Mouse (Mus musculus) spleen, embryonic (tissue): ENCODE data around the gene Ccr2.
"Not testable (repeated sequence)": the region's sequence is repeated elsewhere in the genome, so short reads cannot be mapped to it uniquely, and the experiment has no call there.

Experiments used
- CTCF ChIA-PET: fragments of 350-600 bp; sonication (Branson Sonifier 250); formaldehyde crosslinking; loops from one replicate; lab custom pipeline; 2022; lab: Charles Lee

The Ccr2 gene

DNA sequence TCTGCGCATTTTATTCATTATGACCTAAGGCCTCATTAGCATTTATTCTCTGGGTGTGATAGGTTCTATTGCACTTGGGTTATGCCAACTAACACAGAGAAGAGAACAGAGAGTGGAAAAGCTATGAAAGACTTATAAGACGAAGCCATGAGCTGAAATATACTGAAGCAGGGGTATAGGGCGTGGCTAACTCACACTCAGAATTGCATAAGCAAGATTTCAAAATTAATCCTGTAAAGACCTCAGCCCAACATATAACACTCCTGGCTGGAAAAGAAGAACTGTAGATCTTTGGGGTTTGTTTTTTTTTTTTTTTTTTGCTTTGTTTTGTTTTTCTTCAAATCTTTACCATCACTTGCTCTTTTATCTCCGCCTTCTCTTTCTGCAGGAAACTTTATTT is at the start of gene Ccr2:
Gene Ccr2, plus strand, starts transcription at position 228 of the 400 bp plus-strand sequence.
- CTCF ChIA-PET, result no interaction called here

DNA sequence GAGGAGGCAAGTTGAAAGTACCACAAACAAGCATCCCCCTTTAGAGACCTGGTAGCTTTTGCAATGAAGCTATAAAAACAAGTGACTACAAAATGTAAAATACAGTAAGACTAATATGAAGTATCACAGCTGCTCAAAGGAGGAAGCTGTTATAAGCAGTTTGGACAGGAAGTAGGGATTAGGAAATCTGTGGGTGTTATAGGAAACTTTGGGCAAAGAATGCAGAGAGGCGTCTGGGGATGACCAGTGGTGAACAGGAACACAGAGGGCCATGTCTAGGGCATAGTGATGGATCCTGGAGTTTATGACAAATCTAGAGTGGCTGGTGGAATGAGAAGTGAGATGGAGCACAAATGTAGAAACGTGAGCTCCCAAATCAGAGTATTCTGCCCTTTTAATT is 48.2 kb upstream of the Ccr2 start:
- CTCF ChIA-PET, result no interaction called here

DNA sequence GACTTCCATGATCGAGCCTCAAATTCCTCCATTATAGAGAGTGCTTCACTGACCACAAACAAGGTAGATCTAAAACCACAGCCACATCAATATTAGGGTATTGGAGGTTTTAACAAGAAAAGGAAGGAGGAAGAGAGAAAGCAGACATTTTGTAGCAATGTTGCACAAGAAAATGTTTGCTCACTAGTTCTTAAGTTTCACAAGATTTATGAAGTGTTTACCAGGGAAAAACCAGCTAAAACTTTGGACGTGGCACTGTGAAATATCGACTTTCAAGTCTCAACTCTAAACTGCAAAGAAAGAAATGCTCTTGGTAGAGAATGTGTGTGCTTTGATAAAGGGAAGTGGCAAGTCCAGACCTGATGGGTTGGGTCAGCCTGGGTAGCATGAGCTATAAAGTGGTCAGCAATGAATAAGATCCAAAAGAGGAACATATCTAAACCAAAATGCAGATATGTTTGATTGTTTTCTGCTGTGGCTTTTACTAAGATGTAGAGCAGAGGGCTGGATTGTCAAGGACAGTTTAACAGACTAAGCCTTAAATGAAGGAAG is 45.5 kb upstream of the Ccr2 start:
- CTCF ChIA-PET, result no interaction called here

DNA sequence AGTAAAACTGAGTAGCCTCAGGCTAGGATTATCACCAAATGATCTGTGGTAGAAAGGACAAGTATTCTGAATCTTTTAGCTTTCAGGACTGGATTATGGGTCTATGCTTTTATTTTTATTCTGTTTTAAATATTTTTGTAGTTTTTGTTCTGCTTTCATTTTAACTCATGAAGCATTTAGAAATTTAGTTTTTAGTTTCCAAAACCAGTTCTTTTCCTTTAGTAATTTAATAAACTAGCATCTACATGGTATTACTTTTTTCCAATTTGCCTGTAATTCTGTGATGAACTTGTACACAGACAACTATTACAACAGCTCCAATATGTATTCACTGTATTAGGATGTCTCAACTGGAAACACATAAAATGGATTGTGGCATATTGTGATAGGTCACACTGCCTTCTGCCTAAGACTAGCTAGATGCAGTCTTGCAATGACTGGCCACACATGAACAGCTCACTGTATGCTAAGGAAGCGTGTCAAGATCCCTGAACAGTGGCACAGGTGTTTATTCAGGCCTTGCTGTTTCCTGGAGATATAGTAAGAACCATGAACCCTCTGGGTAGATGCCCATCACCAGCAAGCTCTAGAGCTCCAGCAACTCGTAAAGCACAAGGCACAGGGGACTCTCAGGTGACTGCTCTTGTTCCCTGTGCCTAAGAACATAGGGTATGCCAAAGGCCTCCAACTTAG is 41.9 kb upstream of the Ccr2 start:
- CTCF ChIA-PET, result interaction anchor here (0.6 to 0.8 kb wide), 2 partner anchors 47 to 71 kb away, joined by 3 to 4 read pairs; no protein-coding TSS in a partner anchor

DNA sequence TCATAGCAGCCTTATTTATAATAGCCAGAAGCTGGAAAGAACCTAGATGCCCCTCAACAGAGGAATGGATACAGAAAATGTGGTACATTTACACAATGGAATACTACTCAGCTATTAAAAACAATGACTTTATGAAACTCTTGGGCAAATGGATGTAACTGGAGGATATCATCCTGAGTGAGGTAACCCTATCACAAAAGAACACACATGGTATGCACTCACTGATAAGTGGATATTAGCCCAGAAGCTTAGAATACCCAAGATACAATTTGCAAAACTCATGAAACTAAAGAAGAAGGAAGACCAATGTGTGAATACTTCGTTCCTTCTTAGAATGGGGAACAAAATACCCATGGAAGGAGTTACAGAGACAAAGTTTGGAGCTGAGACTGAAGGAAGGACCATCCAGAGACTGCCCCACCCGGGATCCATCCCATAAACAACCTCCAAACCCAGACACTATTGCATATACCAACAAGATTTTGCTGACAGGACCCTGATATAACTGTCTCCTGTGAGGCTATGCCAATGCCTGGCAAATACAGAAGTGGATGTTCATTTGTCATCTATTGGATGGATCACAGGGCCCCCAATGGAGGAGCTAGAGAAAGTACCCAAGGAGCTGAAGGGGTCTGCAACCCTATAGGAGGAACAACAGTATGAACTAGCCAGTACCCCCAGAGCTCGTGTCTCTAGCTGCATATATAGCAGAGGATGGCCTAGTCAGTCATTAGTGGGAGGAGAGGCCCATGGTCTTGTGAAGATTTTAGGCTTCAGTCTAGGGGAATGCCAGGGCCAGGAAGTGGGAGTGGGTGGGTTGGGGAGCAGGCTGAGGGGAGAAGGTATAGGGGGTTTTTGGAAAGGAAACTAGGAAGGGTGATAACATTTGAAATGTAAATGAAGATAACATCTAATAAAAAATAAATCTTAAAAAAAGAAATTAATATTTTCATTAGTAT is 40.0 kb upstream of the Ccr2 start:
- CTCF ChIA-PET, result not testable (repeated sequence)

DNA sequence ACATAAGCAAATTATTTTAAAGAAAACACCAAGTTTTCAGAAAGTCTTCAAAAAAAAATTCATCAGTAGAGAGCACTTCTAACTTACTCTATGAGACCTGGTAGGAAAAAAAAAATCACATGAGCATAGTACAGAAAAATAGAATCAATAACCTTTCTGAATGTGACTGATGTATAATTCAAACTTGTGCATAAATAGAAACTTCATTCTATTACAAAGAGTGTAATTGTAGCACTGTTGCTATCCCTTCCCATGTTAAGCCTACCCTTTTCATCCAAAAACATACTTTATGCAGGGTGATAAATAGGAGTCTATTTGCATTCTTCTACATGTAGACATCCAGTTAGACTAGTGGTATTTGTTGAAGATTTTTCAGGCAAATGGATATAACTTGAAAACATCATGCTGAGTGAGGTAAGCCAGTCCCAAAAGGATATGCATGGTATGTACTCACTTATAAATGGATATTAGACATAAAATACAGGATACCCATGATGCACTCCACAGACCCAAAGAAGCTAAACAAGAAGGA is 35.1 kb upstream of the Ccr2 start:
- CTCF ChIA-PET, result interaction anchor here (0.7 kb wide), 2 partner anchors 26 to 532 kb away, joined by 5 read pairs; no protein-coding TSS in a partner anchor

DNA sequence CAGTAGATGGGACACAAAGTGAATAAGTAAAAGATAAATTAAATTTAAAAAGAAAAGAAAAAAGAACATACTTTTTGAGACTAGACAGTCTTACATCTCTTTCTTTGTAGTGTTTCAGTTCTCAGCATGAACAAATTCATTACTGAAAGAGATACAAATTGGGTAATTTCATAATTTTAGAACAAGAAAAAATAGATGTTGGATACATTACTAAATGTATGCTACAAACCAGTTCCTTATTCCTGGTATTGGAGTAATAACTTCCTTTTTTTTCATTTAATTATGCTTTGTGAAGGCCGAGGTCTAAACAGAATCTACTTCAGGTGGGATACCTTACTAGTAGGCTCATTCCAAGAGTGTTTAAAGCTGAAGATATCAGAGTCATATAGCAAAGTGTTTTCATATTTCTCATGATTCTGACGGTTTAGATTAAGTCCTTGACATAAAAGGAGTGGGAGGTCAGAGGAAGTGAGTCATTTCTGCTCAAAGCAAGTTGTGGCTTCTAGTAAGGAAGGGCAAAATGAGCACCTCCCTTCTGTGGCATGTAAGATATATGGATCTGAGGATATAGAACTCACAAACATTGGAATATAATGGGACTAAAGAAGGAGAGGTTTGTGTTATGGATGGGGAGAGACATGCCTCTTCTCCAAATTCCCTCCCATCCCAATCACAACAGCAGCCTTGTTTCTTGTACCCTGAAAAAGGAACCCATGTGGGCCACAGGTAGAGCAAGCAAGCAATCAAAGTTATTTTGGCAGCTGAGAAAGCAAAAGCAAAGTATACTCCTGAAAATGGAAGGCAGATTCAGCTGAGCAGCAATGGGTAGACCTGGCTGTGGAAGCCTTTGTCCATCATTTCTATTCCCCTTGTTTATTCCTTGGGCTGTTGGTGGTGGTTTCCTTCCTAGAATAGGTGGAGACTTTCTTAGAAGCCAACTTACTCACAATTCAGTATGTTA is 33.4 kb upstream of the Ccr2 start:
- CTCF ChIA-PET, result no interaction called here

DNA sequence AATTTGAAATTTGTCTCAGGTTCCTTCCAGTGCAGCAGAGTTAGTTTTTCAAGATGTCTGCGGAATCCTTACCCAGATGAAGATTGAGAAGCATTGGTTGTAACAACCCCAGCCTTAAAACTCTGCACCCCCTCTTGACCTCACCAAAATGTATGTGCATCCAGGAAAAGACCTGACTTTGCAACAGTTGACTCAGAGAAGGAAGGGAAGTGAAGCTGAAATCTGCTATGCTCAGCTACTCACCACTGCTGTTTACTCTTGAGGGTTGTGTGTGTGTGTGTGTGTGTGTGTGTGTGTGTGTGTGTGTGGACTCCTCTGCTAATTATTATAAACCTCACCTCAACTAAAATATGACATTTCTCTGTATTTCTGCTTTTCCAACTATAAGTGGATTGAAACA is 30.2 kb upstream of the Ccr2 start:
- CTCF ChIA-PET, result interaction anchor here (0.7 kb wide), 1 partner anchor 410 kb away, joined by 4 read pairs; no protein-coding TSS in a partner anchor

DNA sequence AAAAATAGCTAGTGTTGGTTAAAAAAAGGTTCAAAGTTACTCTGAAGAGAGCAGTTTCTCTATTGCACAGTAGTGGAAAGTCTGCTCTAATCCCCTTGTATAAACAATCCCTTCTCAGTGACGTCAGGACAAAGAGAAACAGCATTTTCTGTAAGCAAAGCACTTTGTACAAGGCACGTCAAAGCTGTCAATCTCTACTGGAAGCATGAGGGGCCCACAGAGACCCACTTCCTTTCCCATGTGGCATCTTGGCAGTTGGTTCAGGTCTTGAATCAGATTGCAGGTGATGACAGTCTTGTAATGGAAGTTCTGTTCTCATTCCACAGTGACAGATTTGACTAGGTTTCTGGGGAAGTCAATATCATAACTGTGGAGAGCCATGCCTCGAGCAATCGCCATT is 21.9 kb upstream of the Ccr2 start:
- CTCF ChIA-PET, result no interaction called here

DNA sequence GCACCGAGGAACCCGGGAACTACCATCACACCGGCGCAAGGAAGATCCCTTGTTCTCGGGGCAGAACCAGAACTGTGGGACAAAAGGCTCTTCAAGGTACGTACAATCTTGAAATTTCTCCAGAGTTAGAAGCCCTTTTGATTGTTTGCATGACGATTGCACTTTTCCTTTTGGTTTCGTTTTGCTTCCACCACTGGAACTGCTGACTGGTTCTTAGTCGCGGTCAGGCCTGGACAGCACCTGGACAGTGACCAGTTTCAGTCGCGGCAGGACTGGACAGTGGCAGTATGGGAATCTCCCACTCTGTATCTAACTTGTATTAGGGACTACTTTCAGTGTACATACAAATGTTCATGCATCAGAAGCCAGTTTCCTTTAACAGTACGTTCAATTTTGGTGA is 21.3 kb upstream of the Ccr2 start:
- CTCF ChIA-PET, result not testable (repeated sequence)

DNA sequence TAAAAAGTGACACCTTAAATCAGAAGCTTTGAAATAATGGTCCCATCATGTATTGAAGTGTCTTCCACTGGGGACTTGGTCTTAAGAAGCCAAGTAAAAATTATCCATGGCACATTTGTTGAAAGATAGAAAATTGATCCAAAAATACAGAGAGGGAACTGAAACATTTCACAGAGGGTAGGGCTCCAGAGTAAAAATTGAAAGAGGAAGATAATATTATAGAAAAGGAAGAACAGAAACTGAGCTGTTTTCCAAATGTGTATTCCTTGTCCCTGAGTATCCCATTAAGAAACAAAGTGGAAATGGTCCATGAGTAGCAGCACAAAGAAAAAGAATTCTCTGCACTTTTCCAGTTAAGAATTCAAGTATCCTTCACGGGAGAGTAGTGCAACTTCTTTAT is 11.3 kb upstream of the Ccr2 start:
- CTCF ChIA-PET, result no interaction called here

DNA sequence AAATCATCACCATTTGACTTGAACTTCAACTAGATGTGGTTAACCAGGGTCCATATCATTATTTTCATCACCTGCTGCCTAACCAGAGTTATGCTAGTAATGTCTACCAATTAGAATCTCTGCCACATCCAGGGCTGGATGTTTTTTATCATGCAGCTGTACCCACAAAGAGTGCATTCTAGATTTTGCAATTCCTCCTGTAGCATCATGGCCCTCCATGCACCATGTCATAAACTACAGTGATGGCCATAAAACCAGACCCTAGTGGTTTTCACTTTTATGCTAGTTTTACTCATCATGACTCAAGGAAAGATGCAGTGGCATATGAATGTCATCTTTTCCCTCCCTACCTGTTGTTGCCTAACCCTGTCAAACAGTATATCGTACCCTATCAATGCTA is 2.6 kb upstream of the Ccr2 start:
- CTCF ChIA-PET, result no interaction called here

DNA sequence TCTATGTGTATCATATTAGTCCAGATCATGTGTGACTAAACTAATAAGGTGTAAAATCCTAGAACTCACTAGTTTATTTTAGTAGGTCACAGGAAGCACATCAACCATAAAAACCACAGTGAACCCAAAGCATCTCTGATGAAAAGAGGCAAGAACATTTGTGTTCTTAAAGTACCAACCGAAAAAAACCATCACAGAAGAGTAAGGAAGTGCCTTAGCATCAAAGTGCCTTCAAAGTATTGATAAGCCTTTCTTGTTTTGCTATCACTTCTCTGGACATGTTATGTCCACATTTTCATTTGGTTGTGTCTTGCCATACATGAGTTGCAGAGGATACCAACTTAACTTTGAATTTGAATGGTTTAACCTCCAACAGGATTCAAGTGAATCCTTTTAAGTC is 1.4 kb upstream of the Ccr2 start:
- CTCF ChIA-PET, result no interaction called here

DNA sequence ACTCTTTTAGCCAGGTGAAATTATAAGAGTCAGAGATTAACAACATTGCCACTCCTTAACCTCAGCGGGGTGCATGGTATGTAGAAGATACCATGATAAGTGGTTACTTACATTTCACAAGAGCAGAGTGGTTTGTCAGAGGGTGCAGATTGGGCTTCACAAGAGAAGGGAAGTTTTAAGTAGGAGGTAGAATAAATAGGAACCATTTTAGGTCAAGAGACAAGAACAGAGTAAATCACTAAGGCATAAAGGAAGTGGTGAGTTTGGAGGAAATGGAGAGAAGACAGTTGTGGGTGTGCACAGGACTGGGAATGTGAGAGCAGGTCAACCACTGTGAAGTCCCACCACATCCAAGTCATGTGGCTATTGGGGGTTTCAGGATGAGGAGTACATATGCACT is 1.4 kb downstream of the Ccr2 start:
- CTCF ChIA-PET, result interaction anchor here (0.6 kb wide), 1 partner anchor 521 kb away, joined by 4 read pairs; no protein-coding TSS in a partner anchor

DNA sequence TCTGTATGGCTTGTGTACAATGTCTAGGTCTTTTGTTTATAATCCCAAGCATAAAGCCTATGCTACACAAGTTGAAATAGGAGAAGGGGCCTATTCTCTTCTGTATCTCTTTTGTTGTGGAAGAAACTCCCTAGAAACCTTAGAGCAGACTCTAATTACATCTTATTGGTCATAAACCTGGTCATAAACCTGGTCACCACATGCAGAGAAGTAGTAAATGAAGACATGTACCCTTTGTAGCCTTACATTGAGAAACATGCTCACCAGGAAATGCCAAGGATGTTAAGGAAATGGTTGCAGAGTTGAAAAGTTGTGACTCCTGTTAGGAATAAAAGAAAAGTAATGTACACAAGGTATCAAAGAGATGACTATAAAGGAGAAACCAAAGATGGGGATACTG is 3.4 kb downstream of the Ccr2 start:
- CTCF ChIA-PET, result no interaction called here

DNA sequence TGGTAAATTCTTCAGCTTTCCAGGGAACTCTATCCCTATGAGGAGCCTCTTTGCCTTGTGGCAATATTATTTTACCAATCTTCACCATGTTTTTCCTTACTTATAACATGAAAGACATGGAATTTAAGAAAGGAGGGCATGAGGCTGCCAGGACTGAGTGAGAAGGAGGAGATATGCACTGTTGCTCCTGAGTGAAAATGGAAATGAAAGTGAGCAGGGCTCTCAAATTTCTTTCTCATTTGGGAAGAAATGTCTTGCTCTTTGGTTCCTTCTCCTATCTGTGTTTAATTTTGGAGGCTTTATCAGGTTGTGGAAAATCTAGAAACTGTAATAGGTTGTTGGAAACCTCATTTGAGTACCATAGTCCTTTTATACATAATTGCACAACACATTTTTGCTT is 5.5 kb downstream of the Ccr2 start:
- CTCF ChIA-PET, result interaction anchor here (0.5 to 1.0 kb wide), 2 partner anchors 21 to 48 kb away, joined by 4 read pairs; no protein-coding TSS in a partner anchor

DNA sequence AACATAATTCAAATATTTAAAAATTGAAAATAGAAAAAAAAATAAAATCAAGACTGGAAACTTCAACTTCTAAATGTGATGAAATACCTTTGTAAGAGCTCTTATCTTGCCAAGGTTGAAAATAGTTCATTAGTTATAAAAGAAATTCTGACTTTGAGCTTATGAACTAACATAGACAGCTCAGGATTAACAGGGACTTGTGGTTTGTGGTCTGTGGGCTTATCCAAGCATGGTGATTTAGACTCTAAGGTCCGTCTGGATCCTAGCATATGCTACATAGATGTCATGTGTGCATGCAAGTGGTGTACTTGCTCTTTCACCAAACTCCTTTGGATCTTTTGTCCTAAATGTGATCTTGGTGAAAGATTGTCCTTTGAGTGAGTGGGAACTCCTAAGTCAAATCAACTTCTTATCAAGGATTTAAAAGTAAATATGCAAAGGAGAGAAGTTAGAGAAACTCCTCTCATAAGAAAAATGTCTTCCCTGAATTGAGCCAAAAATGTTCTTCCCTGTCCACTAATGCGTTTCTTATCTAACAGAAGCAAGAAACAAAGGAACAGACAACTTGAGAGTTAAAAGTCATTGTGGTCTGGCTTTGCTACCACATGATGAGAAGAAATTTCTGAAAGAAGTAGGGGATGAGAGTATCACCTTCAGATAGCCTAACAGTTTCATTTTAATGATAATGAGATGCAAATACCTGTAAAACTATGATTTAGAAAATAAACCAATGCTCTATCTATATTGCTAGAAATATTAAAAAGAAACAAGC is 6.8 kb downstream of the Ccr2 start:
- CTCF ChIA-PET, result interaction anchor here (1.0 kb wide), 1 partner anchor 19 kb away, joined by 4 read pairs; no protein-coding TSS in a partner anchor

DNA sequence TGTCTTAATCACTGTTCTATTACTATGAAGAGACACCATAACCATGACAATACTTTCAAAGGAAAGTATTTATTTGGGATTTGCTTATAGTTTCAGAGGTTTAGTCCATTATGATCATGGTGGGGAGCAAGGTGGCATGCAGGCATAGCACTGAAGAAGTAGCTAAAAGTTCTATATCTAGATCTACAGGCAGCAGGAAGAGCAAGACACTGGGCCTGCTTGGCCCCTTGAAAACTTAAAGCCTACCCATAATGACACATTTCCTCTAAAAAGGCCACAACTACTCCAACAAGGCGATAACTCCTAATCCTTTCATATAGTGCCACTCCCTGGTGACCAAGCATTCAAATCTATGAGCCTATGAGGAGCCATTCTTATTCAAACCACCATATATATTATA is 10.2 kb downstream of the Ccr2 start:
- CTCF ChIA-PET, result interaction anchor here (0.6 kb wide), 1 partner anchor 160 kb away, joined by 3 read pairs; no protein-coding TSS in a partner anchor

DNA sequence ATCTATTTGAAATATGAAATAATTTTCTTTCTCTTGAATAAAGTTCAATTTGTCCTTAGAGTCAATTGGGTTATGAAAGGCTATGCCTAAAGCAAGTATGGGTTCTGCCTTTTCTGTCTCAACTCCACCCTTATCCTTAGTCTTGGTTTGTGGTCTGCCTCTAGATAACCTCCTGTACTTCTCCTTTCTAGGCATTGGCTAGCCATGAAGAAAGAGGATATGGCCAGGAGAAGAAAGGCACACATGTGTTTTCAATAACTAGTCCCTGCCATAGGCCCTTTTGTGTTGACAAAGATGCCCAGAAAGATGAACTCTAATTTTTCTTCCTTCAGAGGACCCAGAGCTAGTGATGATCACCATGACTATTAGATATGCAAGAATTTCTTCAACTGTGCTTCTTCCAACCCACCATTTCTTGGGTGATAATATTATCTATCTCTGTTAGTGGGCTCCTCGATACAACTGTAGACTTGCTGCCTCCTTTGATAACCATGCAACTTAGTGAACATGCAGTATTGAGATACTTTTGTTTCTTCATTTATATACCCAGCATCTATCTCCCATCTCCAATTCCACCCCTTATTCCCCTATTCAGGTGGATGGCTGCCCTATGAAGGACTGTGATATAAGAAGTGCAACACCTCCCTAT is 11.0 kb downstream of the Ccr2 start:
- CTCF ChIA-PET, result no interaction called here
